Mouse (Mus musculus): Measurements from ENCODE around the gene Trf.

DNA sequence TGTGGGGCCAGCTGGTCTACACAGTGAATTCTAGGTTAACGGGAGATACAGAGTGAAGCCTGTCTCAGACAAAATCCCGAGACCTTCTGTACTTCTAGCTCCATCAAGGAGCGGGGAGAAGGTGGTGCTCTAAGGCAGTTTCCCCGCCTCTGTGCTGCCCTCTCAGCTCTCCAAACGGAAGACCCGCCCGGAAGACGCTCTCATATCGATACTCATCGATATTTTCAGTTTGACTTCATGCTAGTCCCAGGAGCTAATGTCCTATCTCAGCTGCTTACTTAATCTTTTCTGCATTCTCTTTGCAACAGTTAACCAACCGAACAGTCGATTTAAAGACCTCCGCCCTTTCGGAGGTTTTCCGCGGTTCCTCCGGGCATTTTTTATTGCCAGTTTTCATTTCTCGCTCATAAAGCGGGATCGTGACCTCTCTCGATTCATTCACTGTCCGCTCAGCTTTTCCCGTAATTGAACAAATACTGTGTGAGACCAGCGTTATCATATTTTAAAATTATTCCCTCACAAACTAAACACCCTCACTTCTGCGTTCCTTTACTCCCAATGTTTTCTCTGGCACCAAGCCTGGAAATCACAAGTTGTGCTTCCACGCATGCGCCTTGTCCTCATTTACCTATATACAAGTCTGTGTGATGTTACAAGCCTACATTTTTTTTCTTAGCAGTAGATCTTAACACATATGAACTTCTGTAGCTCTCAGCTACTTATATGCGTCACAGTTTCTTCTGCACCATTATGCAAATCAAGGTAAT is 17.4 kb downstream of the Trf start:
- TF ChIP-seq CTCF (conservative IDR thresholded peaks at IDR 0.05; ENCODE audit: low read length) (no peak), POU5F1 (IDR thresholded peaks at IDR 0.05; ENCODE audit: borderline replicate concordance, low read length) (no peak), NANOG (IDR thresholded peaks at IDR 0.05; ENCODE audit: borderline replicate concordance, low read length) (no peak)
